ENCODE assay signal across 1 mouse cellular context in genomic region chr2:60443279-60443678, GRCm38 (mm10).
TF ChIP-seq lines count a peak whose summit lies in the region.

No protein-coding gene starts in this region.

TF ChIP-seq in ES-E14, 5 proteins besides CTCF, POLR2A, EP300 and RAD21:
- no peak for TF ChIP-seq CHD2 (IDR thresholded peaks at IDR 0.05; ENCODE audit: low read depth, low read length)
- TF ChIP-seq HCFC1 (IDR thresholded peaks at IDR 0.05; ENCODE audit: borderline replicate concordance, insufficient read depth, low read length): no peak
- no peak for TF ChIP-seq ZNF384 (IDR thresholded peaks at IDR 0.05; ENCODE audit: low read depth, low read length)
- peak; percentile 48; the same call in 1 of the 2 replicates for TF ChIP-seq ZC3H11A (IDR thresholded peaks at IDR 0.05; ENCODE audit: borderline replicate concordance, low read depth, low read length)
- TF ChIP-seq MAFK (IDR thresholded peaks at IDR 0.05; ENCODE audit: insufficient read depth, low read depth, low read length): no peak
